Mouse (Mus musculus) CD4-positive, CD25-positive, alpha-beta regulatory T cell, adult 4 months (primary cell): ENCODE data around the gene Wrap53. TPM values are rescaled to one million over a fixed set of nuclear protein-coding genes. Genes with fewer than 3 reads are reported as not detected.

Experiments
- ATAC-seq: one replicate; pipeline ENCODE4 v1.8.0; 2017
- polyA plus RNA-seq, 2 experiments: library from polyadenylated mRNA; unstranded; fragments of 100-300 nt; shearing (Covaris generic); gene quantifications; one replicate each; pipeline ENCODE4 v1.2.1; 2017

Gene Wrap53
- polyA plus RNA-seq, 2 experiments from 2014 or later, result 23.0 to 31.9 TPM

DNA sequence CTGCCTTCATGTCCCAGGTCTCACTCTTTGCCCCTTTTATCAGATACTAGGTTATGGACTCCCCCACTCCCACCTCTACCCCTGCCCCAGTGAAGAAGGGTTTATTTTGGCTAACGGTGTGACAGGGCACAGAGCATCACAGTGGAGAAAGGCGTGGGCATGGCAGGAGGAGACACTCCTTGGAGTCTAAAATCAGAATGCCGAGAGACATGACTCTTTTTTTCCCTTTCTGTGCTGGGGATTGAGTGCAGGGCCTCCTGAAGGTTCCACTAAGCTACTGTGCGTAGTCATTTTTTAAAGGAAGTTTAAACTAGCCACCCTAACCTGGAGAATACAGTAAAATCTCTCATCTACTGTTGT lies 52.0 kb downstream of the Wrap53 start:
- no peak for ATAC-seq

DNA sequence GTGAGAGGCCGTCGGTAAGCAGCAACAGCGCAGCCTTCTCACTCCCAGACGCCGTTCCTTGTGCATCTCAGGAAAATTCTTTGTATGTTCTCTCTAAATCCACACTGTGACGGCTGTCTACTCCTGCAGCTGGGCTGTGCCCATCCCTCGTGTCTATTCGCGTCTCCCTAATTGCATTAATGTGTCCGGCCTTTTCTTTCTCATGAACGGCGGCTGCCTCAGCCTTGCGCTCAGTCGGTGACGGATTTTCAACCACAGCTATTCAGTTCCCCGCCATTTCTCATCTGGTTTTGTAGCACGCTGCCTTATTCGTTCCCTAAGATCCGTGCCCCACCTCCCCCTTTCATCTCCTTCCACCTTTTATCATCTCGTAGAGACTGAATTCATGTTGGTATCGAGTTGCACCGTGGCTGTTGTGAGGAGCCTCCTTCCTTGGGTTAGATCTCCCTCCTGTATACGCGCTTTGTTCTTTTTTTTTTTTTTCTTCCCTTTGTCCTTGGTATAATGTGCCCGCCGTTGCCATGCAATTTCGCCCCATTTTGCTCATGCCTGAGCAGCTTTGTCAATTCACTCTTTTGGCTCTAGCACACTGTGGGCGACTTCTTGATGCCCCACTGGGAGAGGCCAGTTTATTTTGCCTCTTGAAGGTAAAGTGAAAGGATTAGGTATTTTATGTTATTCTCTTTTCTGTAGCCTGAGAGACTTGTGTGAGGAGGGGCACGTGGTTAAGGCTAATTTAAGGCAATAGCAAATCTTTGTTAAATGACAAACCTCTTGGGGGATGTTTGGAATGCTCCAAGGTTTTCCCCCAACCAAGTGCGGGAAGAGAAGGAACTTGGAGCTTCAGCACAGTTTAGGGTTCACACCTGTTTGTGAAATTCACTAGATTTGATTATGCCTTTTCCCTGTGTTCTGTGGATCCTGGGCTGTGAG lies 52.7 kb downstream of the Wrap53 start:
- no peak for ATAC-seq

- no peak for ATAC-seq
These were observed 53.4 kb downstream of the Wrap53 start for GRCm38 (mm10) chr11:69526631-69527030.

DNA sequence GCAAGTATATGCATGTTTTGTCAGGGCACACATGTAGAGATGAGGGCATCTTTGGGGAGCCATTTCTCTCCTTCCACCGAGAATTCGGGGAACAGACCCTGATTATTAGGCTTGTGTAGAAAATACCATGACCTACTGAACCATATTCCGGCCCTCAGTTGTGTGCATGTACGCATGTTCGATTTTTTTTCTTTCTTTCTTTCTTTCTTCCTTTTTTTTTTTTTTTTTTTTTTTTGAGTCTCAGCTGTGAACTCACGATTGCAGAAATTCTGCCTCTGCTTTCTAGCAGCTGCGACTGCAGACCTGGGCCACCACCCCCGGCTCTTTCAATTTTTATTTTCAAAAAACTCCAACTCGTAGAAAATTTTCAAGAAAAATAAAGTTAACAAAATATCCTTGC lies 54.4 kb downstream of the Wrap53 start:
- no peak for ATAC-seq

GRCm38 (mm10) chr11:69523651-69524050 lies 56.4 kb downstream of the Wrap53 start:
- ATAC-seq, result no peak

DNA sequence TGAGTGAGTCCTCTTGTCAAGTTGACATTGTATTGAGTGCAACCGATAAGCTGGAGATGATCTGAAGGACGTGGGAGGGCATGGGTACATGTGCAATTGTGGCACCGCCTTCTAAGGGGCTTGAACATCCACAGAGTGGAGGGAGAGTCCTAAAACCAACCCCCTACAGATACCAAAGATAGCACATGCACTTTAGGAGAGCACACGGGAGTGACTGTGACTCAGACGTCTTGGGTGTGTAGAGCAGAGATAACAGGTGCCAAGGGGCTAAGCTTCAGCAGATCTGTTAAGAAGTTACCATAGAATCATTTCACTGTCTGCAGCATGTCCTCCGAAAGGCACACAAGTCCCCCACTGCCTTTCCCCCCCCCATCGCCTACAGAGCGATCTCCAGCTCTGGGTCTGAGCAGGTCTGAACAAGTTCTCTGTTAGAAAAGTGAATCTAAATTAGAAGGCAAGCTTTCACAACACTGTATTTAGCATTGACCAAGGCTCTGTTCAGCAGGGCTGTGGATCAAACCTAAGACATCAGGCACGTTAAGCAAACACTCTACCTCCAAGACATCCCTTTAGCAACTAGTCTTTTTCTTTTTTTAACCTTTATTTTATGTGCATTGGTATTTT lies 58.4 kb downstream of the Wrap53 start:
- no peak for ATAC-seq

GRCm38 (mm10) chr11:69519976-69520375 lies 60.1 kb downstream of the Wrap53 start:
- ATAC-seq, result no peak

- no peak for ATAC-seq
These were observed 63.4 kb downstream of the Wrap53 start for GRCm38 (mm10) chr11:69516661-69517060.

DNA sequence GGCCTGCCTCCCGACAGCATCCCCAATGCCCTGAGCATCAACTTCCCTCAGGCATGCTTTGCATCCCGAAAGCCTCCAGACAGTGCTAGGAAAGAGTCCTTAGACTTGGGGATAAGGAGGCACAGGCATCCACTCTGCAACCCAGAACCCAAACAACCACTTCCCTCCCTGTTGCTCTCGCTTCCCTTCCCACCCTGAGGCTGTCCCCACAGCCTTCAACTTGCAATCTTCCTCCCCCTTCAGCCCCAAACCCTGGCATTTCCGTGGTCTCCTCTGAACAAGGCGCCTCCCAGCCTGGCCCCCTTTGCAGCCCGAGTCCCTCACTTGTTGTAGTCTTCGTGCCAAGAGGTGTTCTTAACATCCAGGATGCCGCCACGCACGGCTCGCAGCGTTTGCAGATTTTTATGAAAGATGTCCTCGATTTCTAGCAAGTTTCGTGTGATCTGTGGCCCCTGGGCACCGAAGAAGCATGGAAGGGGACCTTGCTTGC lies 63.9 kb downstream of the Wrap53 start:
- ATAC-seq, result no peak

DNA sequence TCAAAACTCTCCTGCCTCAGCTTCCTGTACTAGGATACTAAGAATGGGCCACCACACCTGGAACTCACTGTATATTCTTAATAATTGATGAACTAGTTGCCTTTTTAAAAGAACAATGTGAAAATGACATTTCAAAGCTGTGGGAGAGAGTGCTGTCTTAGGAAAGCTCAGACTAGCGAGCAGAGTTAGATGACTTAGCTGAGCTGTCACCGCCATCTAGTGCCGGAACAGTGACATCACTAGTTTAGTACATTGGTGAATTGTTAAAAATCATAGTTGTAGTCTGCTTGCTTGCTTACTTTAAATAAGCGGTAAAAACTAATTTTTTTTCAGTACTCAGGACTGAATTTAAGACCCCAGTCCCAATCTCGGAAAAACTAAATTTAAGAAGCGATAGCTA lies 66.2 kb downstream of the Wrap53 start:
- peak; percentile 61 for ATAC-seq

Other genes with a start within 250 kb of the Wrap53 start
- gene Rnf227, start 239.8 kb downstream of the Wrap53 start, polyA plus RNA-seq, result 1 to 10 TPM; 3.3 to 4.0 TPM
- 10 to 100 TPM; 71.8 to 80.8 TPM for gene Chd3, start 210.8 kb downstream of the Wrap53 start, polyA plus RNA-seq
- gene Naa38, start 184.8 kb downstream of the Wrap53 start, polyA plus RNA-seq, result 100 to 1,000 TPM in 1 of 2 experiments, 10 to 100 TPM in 1; 87.8 to 116 TPM
- 10 to 100 TPM; 17.0 to 28.2 TPM for gene Cyb5d1, start 184.6 kb downstream of the Wrap53 start, polyA plus RNA-seq
- 1 to 10 TPM; 1.1 to 1.2 TPM for gene Tmem88, start 182.0 kb downstream of the Wrap53 start, polyA plus RNA-seq
- 10 to 100 TPM; 30.7 to 32.6 TPM for gene Kdm6b, start 166.6 kb downstream of the Wrap53 start, polyA plus RNA-seq
- under 1 TPM in 1 of 2 experiments, not detected in 1; 0.09 TPM for gene Dnah2, start 31.1 kb downstream of the Wrap53 start, polyA plus RNA-seq
- gene Efnb3, start 20.1 kb downstream of the Wrap53 start, polyA plus RNA-seq, result under 1 TPM; 0.27 to 0.37 TPM
- 100 to 1,000 TPM; 307 to 416 TPM for gene Trp53, start 104 bp upstream of the Wrap53 start, polyA plus RNA-seq
- not detected for gene Atp1b2, start 25.7 kb upstream of the Wrap53 start, polyA plus RNA-seq
- not detected for gene Shbg, start 37.6 kb upstream of the Wrap53 start, polyA plus RNA-seq
- not detected for gene Sat2, start 41.8 kb upstream of the Wrap53 start, polyA plus RNA-seq
- 10 to 100 TPM; 11.0 to 11.2 TPM for gene Fxr2, start 52.7 kb upstream of the Wrap53 start, polyA plus RNA-seq
- gene Sox15, start 75.1 kb upstream of the Wrap53 start, polyA plus RNA-seq, result under 1 TPM in 1 of 2 experiments, not detected in 1; 0.81 TPM
- gene Mpdu1, start 82.4 kb upstream of the Wrap53 start, polyA plus RNA-seq, result 10 to 100 TPM; 34.8 to 85.1 TPM
- gene Cd68, start 85.9 kb upstream of the Wrap53 start, polyA plus RNA-seq, result 1 to 10 TPM; 3.0 to 5.8 TPM
- 100 to 1,000 TPM; 166 to 236 TPM for gene Eif4a1, start 92.2 kb upstream of the Wrap53 start, polyA plus RNA-seq
- gene Senp3, start 101.8 kb upstream of the Wrap53 start, polyA plus RNA-seq, result 10 to 100 TPM; 31.6 to 47.4 TPM
- gene Tnfsf13, start 105.5 kb upstream of the Wrap53 start, polyA plus RNA-seq, result not detected
- gene Tnfsf12, start 115.6 kb upstream of the Wrap53 start, polyA plus RNA-seq, result under 1 TPM in 1 of 2 experiments, not detected in 1; 0.23 TPM
- not detected for gene Tnfsfm13, start 115.8 kb upstream of the Wrap53 start, polyA plus RNA-seq
- 10 to 100 TPM; 25.6 to 36.0 TPM for gene Polr2a, start 178.4 kb upstream of the Wrap53 start, polyA plus RNA-seq
- gene Slc35g3, start 181.7 kb upstream of the Wrap53 start, polyA plus RNA-seq, result not detected
- 10 to 100 TPM; 11.2 to 11.8 TPM for gene Zbtb4, start 185.7 kb upstream of the Wrap53 start, polyA plus RNA-seq
- 1 to 10 TPM; 2.9 to 4.5 TPM for gene Chrnb1, start 215.7 kb upstream of the Wrap53 start, polyA plus RNA-seq
- not detected for gene Fgf11, start 221.6 kb upstream of the Wrap53 start, polyA plus RNA-seq
- not detected for gene Tmem102, start 225.4 kb upstream of the Wrap53 start, polyA plus RNA-seq
- not detected for gene Gm39566, start 235.0 kb upstream of the Wrap53 start, polyA plus RNA-seq
- gene Spem2, start 238.2 kb upstream of the Wrap53 start, polyA plus RNA-seq, result not detected
- under 1 TPM in 1 of 2 experiments, not detected in 1; 0.42 TPM for gene Spem1, start 241.9 kb upstream of the Wrap53 start, polyA plus RNA-seq